Mouse (Mus musculus) kidney, adult 18-20 months (tissue): ENCODE measurements at regions not wholly inside any gene's neighbourhood (a gene's known extent, or its start where the extent isn't known, plus 50 kb on each side); places are given as distances from the start of the nearest gene placed in this dataset.
"Not testable (repeated sequence)": the region's sequence is repeated elsewhere in the genome, so short reads cannot be mapped to it uniquely, and the experiment has no call there.

ENCODE experiments used
- DNase-seq: peaks from one replicate; pipeline ENCODE4 v3.0.0; 2021

GRCm38 (mm10) chr2:17896036-17896435, 100.7 kb downstream of the H2al2a start:
- DNase-seq: no peak

GRCm38 (mm10) chr2:17892661-17893060, 104.1 kb downstream of the H2al2a start:
- not testable (repeated sequence) for DNase-seq

- DNase-seq: no peak
These were observed 109.1 kb downstream of the H2al2a start for GRCm38 (mm10) chr2:17887699-17888098.

GRCm38 (mm10) chr2:17882389-17882788, 114.4 kb downstream of the H2al2a start:
- no peak for DNase-seq

- DNase-seq: no peak
These were observed 115.7 kb downstream of the H2al2a start for GRCm38 (mm10) chr2:17880800-17881717.

GRCm38 (mm10) chr2:17877901-17878300, 118.9 kb downstream of the H2al2a start:
- DNase-seq: no peak

- no peak for DNase-seq
These were observed 119.8 kb downstream of the H2al2a start for GRCm38 (mm10) chr2:17876942-17877341.

GRCm38 (mm10) chr2:17876155-17876554, 120.6 kb downstream of the H2al2a start:
- DNase-seq: no peak

GRCm38 (mm10) chr2:17870562-17870961, 126.2 kb downstream of the H2al2a start:
- DNase-seq: no peak

GRCm38 (mm10) chr2:17868145-17868544, 128.6 kb downstream of the H2al2a start:
- no peak for DNase-seq

- no peak for DNase-seq
These were observed 129.4 kb downstream of the H2al2a start for GRCm38 (mm10) chr2:17867341-17867740.

GRCm38 (mm10) chr2:17861765-17862495, 130.7 kb upstream of the Nebl start:
- DNase-seq: no peak

- DNase-seq: no peak
These were observed 129.8 kb upstream of the Nebl start for GRCm38 (mm10) chr2:17860922-17861559.

GRCm38 (mm10) chr2:17859234-17859633, 128.0 kb upstream of the Nebl start:
- DNase-seq: no peak

GRCm38 (mm10) chr2:17858326-17858725, 127.1 kb upstream of the Nebl start:
- no peak for DNase-seq

GRCm38 (mm10) chr2:17855566-17856264, 124.5 kb upstream of the Nebl start:
- no peak for DNase-seq

- DNase-seq: no peak
These were observed 122.8 kb upstream of the Nebl start for GRCm38 (mm10) chr2:17854088-17854487.

- DNase-seq: no peak
These were observed 122.3 kb upstream of the Nebl start for GRCm38 (mm10) chr2:17853500-17854011.

GRCm38 (mm10) chr2:17852740-17853499, 121.7 kb upstream of the Nebl start:
- no peak for DNase-seq

- no peak for DNase-seq
These were observed 119.5 kb upstream of the Nebl start for GRCm38 (mm10) chr2:17850741-17851140.

GRCm38 (mm10) chr2:17849267-17849666, 118.0 kb upstream of the Nebl start:
- DNase-seq: no peak
